In genomic region chr2:129324216-129324615, GRCm38 (mm10) we compare ENCODE assay signal across 25 mouse cellular contexts. TPM values are rescaled to one million over a fixed set of nuclear protein-coding genes. Genes with fewer than 3 reads are reported as not detected.
A peak's percentile ranks its signal among the peaks of the same experiment; 100 is the strongest.
DNase-seq lines count a peak whose midpoint lies in the region; TF ChIP-seq lines count a peak whose summit lies in the region.
"Had no signal": no experiment of that assay in that cellular context is flagged by ENCODE, and none has a peak within 500 bp of the region (broad histone marks: within the 10 kb centered on the region; RNA-seq: fewer than 3 reads in every experiment).

No protein-coding gene starts in this region.

- DNase-seq in left cerebral cortex, adult 2 months (ENCODE audit: extremely low spot score in 1 of 2, low spot score in 2 of 2), result no peak
- no peak for DNase-seq in left cerebral cortex, adult 9 months (ENCODE audit: low spot score in 2 of 2)
- DNase-seq in urinary bladder, adult 18-20 months (ENCODE audit: low spot score in 2 of 2), result peak; percentile 34 to 66
- DNase-seq in urinary bladder, postnatal 10 days (ENCODE audit: low spot score), result no peak
- peak; percentile 33 for DNase-seq in urinary bladder, postnatal 25 days (ENCODE audit: low spot score)
- no peak for DNase-seq in cerebellum, postnatal 36 days
- DNase-seq: adrenal gland, postnatal 10 days; adrenal gland, postnatal 36 days; cerebellum, adult 18-20 months; cerebellum, adult 9-10 months; cerebellum, postnatal 14 days; forebrain, postnatal 0 days; gastrocnemius, postnatal 25 days; heart, adult 18-20 months; heart, postnatal 10 days; heart, postnatal 36 days had no signal

- no peak overlapping the region for H3K4me3 ChIP-seq in left cerebral cortex, adult 2 months
- H3K4me3 ChIP-seq: embryonic facial prominence, embryonic 12.5 days; embryonic facial prominence, embryonic 15.5 days; heart, embryonic 12.5 days; heart, embryonic 15.5 days; hindbrain, embryonic 10.5 days; hindbrain, embryonic 13.5 days had no signal

- peak overlapping the region; percentile 15; the same call in 1 of the 2 replicates for H3K27ac ChIP-seq in left cerebral cortex, adult 2 months
- H3K27ac ChIP-seq: embryonic facial prominence, embryonic 12.5 days; embryonic facial prominence, embryonic 15.5 days; heart, embryonic 15.5 days; hindbrain, embryonic 10.5 days; hindbrain, embryonic 13.5 days had no signal

- no peak for TF ChIP-seq CTCF in left cerebral cortex, adult 2 months (IDR thresholded peaks at IDR 0.05)

- intact Hi-C loops in left cerebral cortex, adult 2 months (cut with DNase I), result loop anchor here (5.0 kb wide), 1 partner anchor 83 kb away; no protein-coding TSS in a partner anchor

RNA-seq across cellular contexts. Expression of gene Il1a, which starts 14.4 kb away (rescaled TPM):
- total RNA-seq in left cerebral cortex, adult 2 months (2021), result under 1 TPM; 0.44 to 0.50 TPM
- total RNA-seq: common myeloid progenitor, adult 5-6 weeks; ES-E14; gastrocnemius, adult 8-10 months; gastrocnemius, postnatal 25 days; heart, adult 18-20 months; heart, postnatal 36 days had no signal

RNA-seq across cellular contexts. Expression of gene Ckap2l, which starts 27.2 kb away (rescaled TPM):
- total RNA-seq in left cerebral cortex, adult 2 months (2021), result under 1 TPM; 0.59 to 0.63 TPM
- total RNA-seq: gastrocnemius, adult 8-10 months had no signal

RNA-seq across cellular contexts. Expression of gene Il1b, which starts 46.7 kb away (rescaled TPM):
- total RNA-seq in left cerebral cortex, adult 2 months (2021), result 1 to 10 TPM in 1 of 2 experiments, under 1 TPM in 1; 0.42 to 1.1 TPM
- total RNA-seq: ES-E14; forebrain, postnatal 0 days; gastrocnemius, adult 8-10 months; gastrocnemius, postnatal 25 days had no signal

Comparison
In these comparisons a context has a peak if more than half of its experiments do, and no peak if none do; other contexts are left out.
1. DNase-seq: peak in urinary bladder, adult 18-20 months (2 of 2) and urinary bladder, postnatal 25 days (single experiment); none in left cerebral cortex, adult 2 months (0 of 2), left cerebral cortex, adult 9 months (0 of 2), urinary bladder, postnatal 10 days (single experiment) and cerebellum, postnatal 36 days (0 of 2).